Mouse (Mus musculus) cerebellum, adult (tissue): ENCODE data around the gene Aacs.
A peak's percentile ranks its signal among the peaks of the same experiment; 100 is the strongest.

Experiments
- ATAC-seq: cut with Nextera tagmentation; 2 replicates; pipeline ENCODE4 v1.9.2; 2017; ENCODE audit warnings: mild to moderate bottlenecking, moderate library complexity, mixed read lengths; ENCODE audit not compliant: insufficient number of reproducible peaks, low FRiP score, low TSS enrichment

Gene Aacs

GRCm38 (mm10) chr5:125461868-125462445 lies 13.7 kb upstream of the Aacs start:
- ATAC-seq, result no peak

- ATAC-seq, result no peak
Measured at GRCm38 (mm10) chr5:125465192-125465591, 10.4 kb upstream of the Aacs start.

- peak; percentile 100 for ATAC-seq
Measured at GRCm38 (mm10) chr5:125465701-125466106, 9.9 kb upstream of the Aacs start.

GRCm38 (mm10) chr5:125466483-125466882 lies 9.1 kb upstream of the Aacs start:
- no peak for ATAC-seq

GRCm38 (mm10) chr5:125467261-125467660 lies 8.4 kb upstream of the Aacs start:
- no peak for ATAC-seq

GRCm38 (mm10) chr5:125470713-125471112 lies 4.9 kb upstream of the Aacs start:
- ATAC-seq, result no peak

- no peak for ATAC-seq
Measured at GRCm38 (mm10) chr5:125472796-125473475, 2.7 kb upstream of the Aacs start.

- no peak for ATAC-seq
Measured at GRCm38 (mm10) chr5:125475030-125475429, 584 bp upstream of the Aacs start.

GRCm38 (mm10) chr5:125476286-125476625 lies 642 bp downstream of the Aacs start:
- ATAC-seq, result peak; percentile 12; the same call in 1 of the 2 replicates

GRCm38 (mm10) chr5:125476799-125477198 lies 1.2 kb downstream of the Aacs start:
- ATAC-seq, result no peak

GRCm38 (mm10) chr5:125477533-125477932 lies 1.9 kb downstream of the Aacs start:
- ATAC-seq, result no peak

- no peak for ATAC-seq
Measured at GRCm38 (mm10) chr5:125478037-125478436, 2.4 kb downstream of the Aacs start.

GRCm38 (mm10) chr5:125479376-125479775 lies 3.8 kb downstream of the Aacs start:
- no peak for ATAC-seq

GRCm38 (mm10) chr5:125480434-125481231 lies 5.0 kb downstream of the Aacs start:
- ATAC-seq, result no peak

GRCm38 (mm10) chr5:125482474-125482873 lies 6.9 kb downstream of the Aacs start:
- no peak for ATAC-seq

- ATAC-seq, result no peak
Measured at GRCm38 (mm10) chr5:125483712-125484611, 8.3 kb downstream of the Aacs start.

- ATAC-seq, result no peak
Measured at GRCm38 (mm10) chr5:125485031-125485778, 9.6 kb downstream of the Aacs start.

- ATAC-seq, result no peak
Measured at GRCm38 (mm10) chr5:125486088-125486487, 10.5 kb downstream of the Aacs start.

- peak; percentile 54 for ATAC-seq
Measured at GRCm38 (mm10) chr5:125487375-125488115, 11.9 kb downstream of the Aacs start.
